Mouse (Mus musculus) kidney, adult 2 months (tissue): ENCODE data around the gene Arpc4.

Experiments
- CTCF ChIP-seq: fragments of 200-500 bp; conservative IDR thresholded peaks from 2 replicates; pipeline ENCODE4 v1.5.1; 2011; ENCODE audit warnings: low read depth, mild to moderate bottlenecking, control low read depth, low read length, moderate library complexity, mixed read lengths; ENCODE audit not compliant: insufficient read depth, insufficient read length
- POLR2A ChIP-seq: fragments of 200-500 bp; IDR thresholded peaks from one replicate; pipeline ENCODE4 v1.6.1; 2011; ENCODE audit warnings: low read depth, low read length, control low read depth

DNA sequence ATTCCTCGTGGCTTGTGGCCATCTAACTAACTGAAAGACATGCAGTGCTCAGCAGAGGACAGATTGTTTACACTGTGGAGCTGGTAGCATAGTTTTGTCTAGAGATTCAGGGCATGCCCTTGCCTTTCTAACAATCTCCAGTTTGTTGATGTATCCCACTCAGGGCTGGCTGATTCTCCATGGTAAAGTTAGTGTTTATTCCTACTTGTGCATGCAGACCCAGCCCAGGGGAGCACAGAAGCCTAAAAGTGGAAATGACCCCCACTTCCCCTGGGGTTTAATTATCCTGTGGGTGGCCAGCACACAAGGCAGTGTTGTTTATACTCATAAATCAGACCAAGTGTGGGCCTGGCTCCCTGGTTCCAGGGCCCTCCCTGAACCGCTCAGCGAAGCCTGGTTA is 8.1 kb downstream of the Arpc4 start:
- TF ChIP-seq POLR2A (no peak), CTCF (no peak)
